Mouse (Mus musculus) liver, embryonic 14.5 days (tissue): ENCODE results near the gene Nr5a2. TPM values are rescaled to one million over a fixed set of nuclear protein-coding genes. Genes with fewer than 3 reads are reported as not detected.

ENCODE experiments used
- ATAC-seq: fragments of 200-750 bp; cut with Nextera tagmentation; 2 replicates; pipeline ENCODE4 v1.8.0; 2017; ENCODE audit warnings: moderate number of reproducible peaks, mild to moderate bottlenecking, moderate library complexity; ENCODE audit not compliant: insufficient read depth
- DNase-seq, 3 experiments: peaks; one replicate each; pipeline ENCODE4 v3.0.0-alpha.2; 2012 to 2013; ENCODE audit warnings: low read depth in 3 of 3, low spot score in 3 of 3
- H3K27ac ChIP-seq: fragments of 300-500 bp; sonication (generic); 2 replicates; pipeline ENCODE4 v1.5.1; 2014; ENCODE audit warnings: moderate library complexity, mild to moderate bottlenecking, control low read depth, inconsistent platforms
- H3K27me3 ChIP-seq: fragments of 300-500 bp; sonication (generic); 2 replicates; pipeline ENCODE4 v1.6.1; 2014; ENCODE audit warnings: mild to moderate bottlenecking, low read length, moderate library complexity; ENCODE audit not compliant: control insufficient read depth, insufficient read depth
- H3K36me3 ChIP-seq: fragments of 300-500 bp; sonication (generic); replicated peaks from 2 replicates; pipeline ENCODE4 v1.6.1; 2014; ENCODE audit warnings: low read depth; ENCODE audit not compliant: control insufficient read depth, insufficient read depth
- H3K4me1 ChIP-seq, 2 experiments: fragments of 200-500 bp in 1 of 2; fragments of 300-500 bp in 1 of 2; sonication (generic) in 1 of 2; replicated peaks; 2 replicates each; pipeline ENCODE4 v1.6.1; 2012 to 2014; ENCODE audit warnings: antibody characterized with exemption in 1 of 2, inconsistent platforms in 1 of 2, low read length in 1 of 2; ENCODE audit not compliant: control insufficient read depth in 2 of 2, insufficient read depth in 2 of 2
- H3K4me2 ChIP-seq: fragments of 300-500 bp; sonication (generic); 2 replicates; pipeline ENCODE4 v1.6.1; 2014; ENCODE audit warnings: low read depth, mild to moderate bottlenecking, control low read depth, moderate library complexity
- H3K4me3 ChIP-seq, 2 experiments: fragments of 200-500 bp in 1 of 2; fragments of 300-500 bp in 1 of 2; sonication (generic) in 1 of 2; 2 replicates each; pipeline ENCODE4 v1.5.1; 2012 to 2014; ENCODE audit warnings: low read depth in 2 of 2, low read length in 2 of 2, mild to moderate bottlenecking in 2 of 2, control low read depth in 1 of 2, inconsistent platforms in 1 of 2, moderate library complexity in 1 of 2; ENCODE audit not compliant: insufficient read depth in 1 of 2
- H3K9ac ChIP-seq: fragments of 300-500 bp; sonication (generic); replicated peaks from 2 replicates; pipeline ENCODE4 v1.6.1; 2014; ENCODE audit warnings: mild to moderate bottlenecking, control low read depth, moderate library complexity
- H3K9me3 ChIP-seq: fragments of 300-500 bp; sonication (generic); 2 replicates; pipeline ENCODE4 v1.6.1; 2016; ENCODE audit warnings: low read length, mixed read lengths; ENCODE audit not compliant: control insufficient read depth
- CTCF ChIP-seq: IDR thresholded peaks from 2 replicates; pipeline ENCODE4 v1.5.1; 2016; ENCODE audit warnings: antibody characterized with exemption, low read depth, control low read depth
- EP300 ChIP-seq: IDR thresholded peaks from 2 replicates; pipeline ENCODE4 v1.6.1; 2016; ENCODE audit warnings: antibody characterized with exemption, low read depth
- WGBS: fragments of 180-500 bp; shearing (Covaris S2); extraction: QIAGEN DNeasy Blood & Tissue Kit; methylation state at CpG from one replicate; pipeline ENCODE4 v1.1.7; 2014; ENCODE audit not compliant: insufficient replicate concordance; 5-methylcytosine and 5-hydroxymethylcytosine counted together
- polyA plus RNA-seq, 2 experiments: library from polyadenylated mRNA; depleted of rRNA in 1 of 2; stranded (reverse) in 1 of 2; unstranded in 1 of 2; fragments of >200 nt; fragmentation: Nextera tagmentation in 1 of 2; extraction: Ambion mirVana in 1 of 2; gene quantifications; 2 replicates each; pipeline versions ENCODE4 v1.2.1 to v1.2.3; 2012 to 2014

Nr5a2 gene
- polyA plus RNA-seq, 2 experiments, result 1.4 to 2.8 TPM

- Histone ChIP-seq H3K27ac (no peak overlapping the region), H3K4me3 (no peak overlapping the region), H3K9ac (no peak overlapping the region), H3K36me3 (no peaks in the 10 kb centered on the region), H3K27me3 (no peaks in the 10 kb centered on the region), H3K9me3 (no peaks in the 10 kb centered on the region), H3K4me1 (peaks cover 0 to 3% of the 10 kb centered on the region in 2 experiments; a peak in 1 of 4 replicates), H3K4me2 (no peak overlapping the region)
- DNase-seq (no peak), ATAC-seq (no peak)
- TF ChIP-seq CTCF (no peak), EP300 (no peak)
- WGBS, result 68% methylated on average over 6 of the region's 6 CpGs
Measured at GRCm38 (mm10) chr1:136863209-136863608, 97.0 kb downstream of the Nr5a2 start.

GRCm38 (mm10) chr1:136859454-136859853, 100.8 kb downstream of the Nr5a2 start:
- H3K4me3 ChIP-seq, result no peak overlapping the region
- WGBS, result 60% methylated on average over 4 of the region's 4 CpGs

GRCm38 (mm10) chr1:136858724-136859123, 101.5 kb downstream of the Nr5a2 start:
- 40% methylated on average over 4 of the region's 4 CpGs for WGBS

More at GRCm38 (mm10) chr1:136859454-136859853, 100.8 kb downstream of the Nr5a2 start:
- no peak overlapping the region for H3K4me2 ChIP-seq
- peak in 1 of 3 experiments; percentile 4 for DNase-seq
- no peak overlapping the region for H3K9ac ChIP-seq
- no peak for TF ChIP-seq CTCF
- TF ChIP-seq EP300, result no peak
- no peaks in the 10 kb centered on the region for H3K36me3 ChIP-seq
- no peak overlapping the region for H3K27ac ChIP-seq
- H3K27me3 ChIP-seq, result no peaks in the 10 kb centered on the region
- H3K9me3 ChIP-seq, result no peaks in the 10 kb centered on the region
- H3K4me1 ChIP-seq, result peaks cover 0 to 3% of the 10 kb centered on the region in 2 experiments; a peak in 1 of 4 replicates
- ATAC-seq, result peak; percentile 45

GRCm38 (mm10) chr1:136856104-136856503, 104.1 kb downstream of the Nr5a2 start:
- WGBS, result 63% methylated on average over 3 of the region's 3 CpGs
- ATAC-seq, result no peak
- no peak overlapping the region for H3K4me2 ChIP-seq

More at GRCm38 (mm10) chr1:136858724-136859123, 101.5 kb downstream of the Nr5a2 start:
- no peak for TF ChIP-seq CTCF
- no peak for TF ChIP-seq EP300
- H3K27me3 ChIP-seq, result no peaks in the 10 kb centered on the region
- ATAC-seq (no peak), DNase-seq (no peak)
- H3K4me1 ChIP-seq, result peaks cover 0 to 3% of the 10 kb centered on the region in 2 experiments; a peak in 1 of 4 replicates
- no peak overlapping the region for H3K9ac ChIP-seq
- no peaks in the 10 kb centered on the region for H3K36me3 ChIP-seq
- no peaks in the 10 kb centered on the region for H3K9me3 ChIP-seq
- H3K4me3 ChIP-seq, result no peak overlapping the region
- no peak overlapping the region for H3K27ac ChIP-seq
- H3K4me2 ChIP-seq, result no peak overlapping the region

GRCm38 (mm10) chr1:136848791-136849190, 111.5 kb downstream of the Nr5a2 start:
- Histone ChIP-seq H3K36me3 (no peaks in the 10 kb centered on the region), H3K4me2 (no peak overlapping the region), H3K4me1 (no peaks in the 10 kb centered on the region), H3K27me3 (no peaks in the 10 kb centered on the region), H3K27ac (no peak overlapping the region), H3K9ac (no peak overlapping the region), H3K4me3 (no peak overlapping the region), H3K9me3 (no peaks in the 10 kb centered on the region)
- 66% methylated on average over 6 of the region's 6 CpGs for WGBS
- no peak for TF ChIP-seq CTCF
- TF ChIP-seq EP300, result no peak
- DNase-seq (no peak), ATAC-seq (no peak)

More at GRCm38 (mm10) chr1:136856104-136856503, 104.1 kb downstream of the Nr5a2 start:
- Histone ChIP-seq H3K4me3 (no peak overlapping the region), H3K36me3 (no peaks in the 10 kb centered on the region), H3K9me3 (no peaks in the 10 kb centered on the region), H3K27me3 (no peaks in the 10 kb centered on the region), H3K4me1 (peaks cover 0 to 3% of the 10 kb centered on the region in 2 experiments; a peak in 1 of 4 replicates), H3K27ac (no peak overlapping the region), H3K9ac (no peak overlapping the region)
- TF ChIP-seq EP300 (no peak), CTCF (no peak)
- DNase-seq, result no peak
